Mouse (Mus musculus) T-helper 2 cell (primary cell): ENCODE data around the gene Ppm1l.

Source experiments
- in situ Hi-C: fragments of 300-600 bp; cut with MboI, MseI; formaldehyde crosslinking; loops from one replicate; pipeline ENCODE4 v1.15.1; 2025; ENCODE audit warnings: high pct_unique_total_duplicates

Gene Ppm1l

DNA sequence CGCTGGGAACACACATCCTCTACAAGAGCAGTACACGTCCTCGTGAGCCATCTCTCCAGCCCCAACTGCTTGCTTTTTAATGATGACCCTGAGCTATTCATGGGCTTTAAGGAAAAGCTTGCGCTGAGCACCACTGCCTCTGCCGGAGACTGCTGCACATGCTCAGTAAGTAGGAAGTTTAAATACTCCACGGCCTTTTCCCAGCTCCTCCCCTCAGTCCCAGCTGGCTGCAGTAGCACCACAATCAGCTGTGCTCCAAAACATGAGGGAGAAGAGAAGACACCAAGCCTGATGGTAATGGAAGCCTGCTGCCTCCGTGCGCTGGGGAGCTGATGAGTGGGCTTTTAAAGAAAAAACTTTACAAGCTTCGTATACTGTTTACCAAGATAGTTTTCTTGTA is 277.4 kb downstream of the Ppm1l start:
- in situ Hi-C loops, result no loop called here

DNA sequence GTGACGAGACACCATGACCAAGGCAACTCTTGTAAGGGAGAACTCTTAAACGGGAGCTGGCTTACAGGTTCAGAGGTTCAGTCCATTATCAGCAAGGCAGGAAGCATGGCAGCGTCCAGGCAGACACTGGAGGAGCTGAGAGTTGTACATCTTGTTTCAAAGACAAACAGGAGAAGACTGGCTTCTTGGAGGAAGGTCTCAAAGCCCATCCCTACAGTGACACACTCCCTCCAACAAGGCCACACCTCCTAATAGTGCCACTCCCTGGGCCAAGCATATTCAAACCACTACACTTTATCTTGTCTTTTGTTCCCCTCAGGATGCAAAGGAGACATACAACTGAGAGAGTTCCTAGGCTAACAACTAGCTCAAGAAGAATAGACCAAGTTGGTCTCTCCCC is 279.5 kb downstream of the Ppm1l start:
- in situ Hi-C loops, result no loop called here

DNA sequence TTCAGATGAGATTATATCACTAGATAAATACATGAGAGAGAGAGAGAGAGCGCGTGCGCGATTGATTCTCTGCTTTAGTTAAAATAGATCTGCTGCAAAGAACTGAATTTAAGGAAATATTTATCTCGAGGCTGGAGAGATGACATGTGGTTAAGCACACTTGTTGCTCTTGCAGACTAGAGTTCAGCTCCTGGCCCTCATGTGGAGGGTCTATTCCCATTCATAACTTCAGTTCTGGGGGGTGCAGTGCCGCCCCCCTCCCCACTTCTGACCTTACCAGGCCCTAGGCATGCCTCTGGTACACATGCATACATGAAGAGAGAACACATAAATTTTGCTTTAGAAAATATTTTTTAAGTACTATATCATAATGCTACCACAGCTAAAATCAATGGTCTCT is 280.6 kb downstream of the Ppm1l start:
- in situ Hi-C loops, result no loop called here

DNA sequence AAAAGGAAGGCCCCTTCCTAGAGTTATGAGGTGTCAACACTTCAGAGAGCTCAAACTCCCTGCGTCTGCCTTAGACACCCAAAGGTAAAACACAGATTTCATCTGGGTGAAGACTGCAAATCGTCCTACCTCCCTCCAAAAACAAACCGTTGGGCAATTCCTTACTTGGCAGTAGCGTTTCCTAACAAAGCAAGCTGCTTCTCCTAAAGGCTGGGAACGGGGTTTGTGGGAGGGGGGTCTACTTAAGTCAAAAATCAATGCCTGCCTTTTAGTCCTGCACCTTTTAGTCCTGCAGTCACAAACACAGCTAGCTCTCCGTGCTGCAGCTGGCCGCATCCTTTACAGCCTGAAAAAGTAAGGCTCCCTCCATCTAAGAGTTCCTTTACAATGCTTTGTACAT is 281.2 kb downstream of the Ppm1l start:
- in situ Hi-C loops, result no loop called here

DNA sequence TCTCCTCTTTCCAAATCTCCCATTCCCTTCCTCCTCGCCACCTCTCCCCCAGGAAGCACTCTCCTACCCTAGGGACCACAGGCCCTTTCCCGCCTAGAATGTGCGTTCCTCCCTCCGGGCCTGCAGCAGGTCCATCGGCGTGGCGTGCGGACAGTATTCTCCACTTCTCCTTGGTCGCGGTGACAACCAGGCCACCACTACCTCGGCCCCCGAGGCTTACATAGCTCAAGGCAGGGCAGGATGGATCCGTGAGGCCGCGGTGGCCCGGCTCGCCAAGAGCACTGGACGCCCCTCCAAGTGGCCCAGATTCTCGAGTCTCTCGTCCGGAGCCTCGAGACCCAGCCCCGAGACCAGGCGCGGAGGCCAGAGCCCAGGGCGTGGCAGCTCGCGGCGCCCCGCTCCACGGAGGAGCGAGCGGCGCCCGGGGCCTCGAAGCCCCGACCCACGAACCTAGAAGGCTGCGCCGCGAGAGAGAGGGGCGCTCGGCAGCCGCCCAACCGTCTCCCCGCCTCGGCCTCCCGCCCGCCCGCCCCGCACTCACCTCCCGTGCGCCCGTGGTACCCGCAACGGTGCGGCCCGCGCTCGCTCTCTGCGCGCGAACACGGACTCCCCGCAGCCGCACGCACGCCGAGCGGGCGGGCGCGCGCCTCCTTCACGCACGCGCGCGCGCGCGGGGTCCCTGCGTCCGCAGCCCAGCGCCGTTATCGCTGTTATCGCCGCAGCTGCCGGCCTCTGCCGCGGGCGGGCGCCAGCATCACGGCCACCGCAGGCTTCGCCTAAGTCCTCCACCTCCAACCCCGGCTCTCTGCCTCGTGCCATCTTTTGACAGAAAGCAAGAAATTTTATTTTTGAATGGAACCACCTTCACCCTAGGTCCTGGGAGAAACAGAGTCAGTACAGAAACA is 281.9 kb downstream of the Ppm1l start, which contains the start of gene B3galnt1:
Gene B3galnt1 (minus strand): TSS at position 700 of the 905 bp plus-strand sequence.
- in situ Hi-C loops, result no loop called here

DNA sequence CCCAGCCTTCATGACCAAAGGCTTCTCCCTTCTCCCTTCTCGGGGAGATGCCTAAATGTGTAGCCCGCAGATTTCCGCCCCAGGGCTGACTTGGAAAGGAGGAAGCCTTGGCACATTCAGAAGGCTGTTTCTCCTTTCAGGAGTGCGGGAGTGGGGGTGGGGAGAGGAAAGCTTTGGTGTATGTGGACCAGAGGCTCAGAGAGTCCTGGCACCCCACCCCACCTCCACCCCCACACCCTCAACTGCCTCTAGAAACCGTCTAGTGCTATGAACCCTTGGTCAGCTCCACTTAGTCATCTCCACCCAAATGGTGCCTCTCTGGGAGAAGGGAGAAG is 282.5 kb downstream of the Ppm1l start:
- in situ Hi-C loops, result no loop called here

DNA sequence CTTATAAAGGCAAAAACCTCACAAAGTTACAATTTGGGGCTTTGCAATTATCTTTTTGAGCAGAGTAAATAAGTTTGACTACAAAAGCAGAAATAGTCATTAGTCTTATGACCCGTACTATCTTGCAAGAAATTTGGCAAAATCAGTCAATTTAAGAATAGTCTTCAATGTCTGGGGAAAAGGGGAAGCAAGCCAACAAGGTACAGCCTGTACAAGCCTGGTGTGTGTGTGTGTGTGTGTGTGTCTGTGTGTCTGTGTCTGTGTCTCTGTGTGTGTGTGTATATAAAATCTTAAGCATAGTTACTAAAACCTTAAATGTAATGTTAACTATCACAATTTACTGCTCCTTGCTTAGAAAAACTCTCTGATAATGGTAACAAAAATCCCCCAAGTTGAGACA is 290.3 kb downstream of the Ppm1l start:
- in situ Hi-C loops, result loop anchor here (5.0 to 10.0 kb wide), 2 partner anchors 60 to 662 kb away; no protein-coding TSS in a partner anchor

DNA sequence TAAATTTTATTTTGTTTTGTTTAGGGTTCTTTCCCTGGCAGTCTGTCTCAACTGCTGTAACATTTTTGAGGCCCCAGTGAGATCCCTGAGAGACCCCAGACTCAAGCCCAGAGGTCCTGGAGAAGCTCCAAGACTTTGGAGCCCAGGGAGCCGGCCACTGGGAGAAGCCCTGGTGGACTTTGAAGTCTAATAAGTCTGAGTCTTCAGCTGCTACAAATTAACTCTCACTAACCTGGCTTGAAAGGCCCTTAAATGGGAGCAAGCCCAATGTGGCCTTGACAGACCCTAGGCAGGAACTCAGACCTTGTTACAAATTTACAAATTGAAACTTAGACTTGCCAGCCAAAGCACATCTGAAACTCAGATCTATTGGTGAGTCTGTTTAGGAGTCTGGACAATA is 290.8 kb downstream of the Ppm1l start:
- in situ Hi-C loops, result loop anchor here (5.0 to 10.0 kb wide), 2 partner anchors 60 to 663 kb away; no protein-coding TSS in a partner anchor

DNA sequence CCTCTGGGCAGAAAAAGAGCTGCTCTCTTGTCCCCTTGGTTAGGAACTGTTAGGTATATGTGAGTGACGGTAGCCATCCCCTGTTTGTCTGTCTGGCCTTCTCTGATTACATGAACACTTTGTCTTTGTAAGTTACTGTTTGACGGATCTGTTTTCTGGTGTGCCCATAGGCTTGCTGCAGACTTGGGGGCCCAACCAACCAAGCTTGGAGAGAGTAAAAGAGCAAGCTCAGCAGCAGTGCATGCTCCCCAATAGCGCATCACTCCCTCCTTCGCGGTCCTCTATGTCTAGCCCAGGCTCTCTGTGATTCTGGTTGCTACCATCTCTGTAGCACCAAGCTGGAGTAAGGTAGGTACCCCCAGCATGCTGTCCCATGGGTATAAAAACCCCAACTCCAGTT is 291.2 kb downstream of the Ppm1l start:
- in situ Hi-C loops, result loop anchor here (5.0 to 10.0 kb wide), 2 partner anchors 59 to 663 kb away; no protein-coding TSS in a partner anchor
